Mouse (Mus musculus) cerebellum, adult 2 months (tissue): ENCODE data around the gene Uck2.

Source experiments
- CTCF ChIP-seq: fragments of 200-500 bp; IDR thresholded peaks from 2 replicates; pipeline ENCODE4 v1.5.1; 2011; ENCODE audit warnings: low read depth, mild to moderate bottlenecking, control low read depth, low read length, moderate library complexity, borderline replicate concordance; ENCODE audit not compliant: insufficient read depth
- POLR2A ChIP-seq: fragments of 200-500 bp; IDR thresholded peaks from 2 replicates; pipeline ENCODE4 v1.6.1; 2011; ENCODE audit warnings: low read length, control low read depth, borderline replicate concordance; ENCODE audit not compliant: insufficient read depth

DNA sequence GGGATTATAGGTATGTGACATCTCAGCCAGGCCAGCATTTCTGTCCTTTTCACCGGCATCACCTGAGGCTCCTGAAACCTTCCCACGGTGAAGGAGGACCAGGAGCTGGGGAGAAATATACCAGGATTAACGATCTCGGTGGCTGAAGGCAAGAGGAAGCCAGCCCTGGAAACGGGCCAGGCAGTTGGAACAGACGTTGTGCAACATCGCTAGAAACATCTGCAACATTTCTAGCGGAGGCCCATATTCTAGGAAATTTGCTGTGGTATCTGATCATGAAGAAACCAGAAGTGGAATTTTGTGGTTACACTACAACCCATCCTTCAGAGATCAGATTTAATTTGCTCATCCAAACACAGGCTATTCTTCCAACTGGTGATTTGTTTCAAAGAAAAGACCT is 38.1 kb downstream of the Uck2 start:
- TF ChIP-seq POLR2A, result no peak
- no peak for TF ChIP-seq CTCF
